Mouse (Mus musculus) lung, postnatal 0 days (tissue): ENCODE data around the gene Dnmt1.

Experiments
- CTCF ChIP-seq: IDR thresholded peaks from 2 replicates; pipeline ENCODE4 v1.5.1; 2016; ENCODE audit warnings: antibody characterized with exemption, mild to moderate bottlenecking
- EP300 ChIP-seq: IDR thresholded peaks from 2 replicates; pipeline ENCODE4 v1.6.1; 2016; ENCODE audit warnings: antibody characterized with exemption, mild to moderate bottlenecking, control low read depth

- TF ChIP-seq CTCF (no peak), EP300 (no peak)
These were observed 57.6 kb downstream of the Dnmt1 start for GRCm38 (mm10) chr9:20902174-20902491.
